Mouse (Mus musculus): Measurements from ENCODE around the gene Arid5b.

Arid5b gene

DNA sequence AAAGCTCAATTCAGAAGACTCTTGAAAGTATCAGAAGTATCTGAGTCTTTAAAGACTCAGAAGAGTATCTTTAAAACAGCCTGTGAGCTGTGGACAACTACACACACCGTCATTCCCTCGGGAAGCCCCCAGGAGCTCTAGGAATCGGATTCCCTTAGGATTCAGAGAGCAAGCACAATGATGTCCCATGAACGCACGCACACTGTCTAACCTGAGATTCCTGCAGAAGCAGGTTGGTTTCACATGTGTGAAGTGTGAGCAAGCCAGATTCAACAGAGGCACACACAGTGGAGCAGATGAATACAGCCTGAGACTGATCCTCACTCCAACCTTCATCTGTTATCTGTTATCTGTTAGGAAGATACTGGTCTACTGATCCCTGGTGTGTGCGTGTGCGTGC is 97.8 kb downstream of the Arid5b start:
- no peak for DNase-seq (ENCODE audit: low read depth, low spot score)
- H3K27me3 ChIP-seq (ENCODE audit: control insufficient read depth, insufficient read depth, low read length, poor library complexity, severe bottlenecking) = no peaks in the 10 kb centered on the region
- peaks cover 4% of the 10 kb centered on the region; the same call in 1 of the 2 replicates for H3K36me3 ChIP-seq (ENCODE audit: control insufficient read depth, insufficient read depth, low read length, poor library complexity, severe bottlenecking)

GRCm38 (mm10) chr10:68180151-68180550 is 98.4 kb downstream of the Arid5b start:
- no peak for DNase-seq (ENCODE audit: low read depth, low spot score)

DNA sequence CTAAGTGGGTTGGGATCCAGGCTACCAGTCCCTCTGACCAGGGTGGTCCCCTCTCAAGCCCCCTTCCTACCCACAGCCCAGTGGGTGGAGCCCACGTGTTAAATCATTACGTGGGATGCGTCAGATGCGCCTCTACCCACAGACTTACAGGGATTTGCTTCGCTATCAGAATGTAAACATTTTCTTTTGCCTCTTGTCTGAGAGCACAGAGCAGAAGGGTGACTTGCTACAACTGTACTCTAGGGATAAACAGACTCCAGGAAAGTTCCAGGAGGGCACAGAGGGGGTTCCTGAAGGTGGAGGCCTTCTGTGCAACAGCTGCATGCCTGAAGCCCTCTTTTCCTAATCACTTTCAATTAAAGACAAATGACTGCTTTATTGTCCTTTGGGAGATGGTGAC is 98.8 kb downstream of the Arid5b start:
- no peak for DNase-seq (ENCODE audit: low read depth, low spot score)

More at GRCm38 (mm10) chr10:68180151-68180550, 98.4 kb downstream of the Arid5b start:
- H3K36me3 ChIP-seq (ENCODE audit: control insufficient read depth, insufficient read depth, low read length, poor library complexity, severe bottlenecking) = peaks cover 4% of the 10 kb centered on the region; the same call in 1 of the 2 replicates
- no peaks in the 10 kb centered on the region for H3K27me3 ChIP-seq (ENCODE audit: control insufficient read depth, insufficient read depth, low read length, poor library complexity, severe bottlenecking)

GRCm38 (mm10) chr10:68179339-68179738 is 99.2 kb downstream of the Arid5b start:
- peaks cover 4% of the 10 kb centered on the region; the same call in 1 of the 2 replicates for H3K36me3 ChIP-seq (ENCODE audit: control insufficient read depth, insufficient read depth, low read length, poor library complexity, severe bottlenecking)
- H3K27me3 ChIP-seq (ENCODE audit: control insufficient read depth, insufficient read depth, low read length, poor library complexity, severe bottlenecking) = no peaks in the 10 kb centered on the region
- DNase-seq (ENCODE audit: low read depth, low spot score) = no peak

More for the DNA sequence above, 98.8 kb downstream of the Arid5b start:
- Histone ChIP-seq H3K36me3 (ENCODE audit: control insufficient read depth, insufficient read depth, low read length, poor library complexity, severe bottlenecking) (peaks cover 4% of the 10 kb centered on the region; the same call in 1 of the 2 replicates), H3K27me3 (ENCODE audit: control insufficient read depth, insufficient read depth, low read length, poor library complexity, severe bottlenecking) (no peaks in the 10 kb centered on the region)

DNA sequence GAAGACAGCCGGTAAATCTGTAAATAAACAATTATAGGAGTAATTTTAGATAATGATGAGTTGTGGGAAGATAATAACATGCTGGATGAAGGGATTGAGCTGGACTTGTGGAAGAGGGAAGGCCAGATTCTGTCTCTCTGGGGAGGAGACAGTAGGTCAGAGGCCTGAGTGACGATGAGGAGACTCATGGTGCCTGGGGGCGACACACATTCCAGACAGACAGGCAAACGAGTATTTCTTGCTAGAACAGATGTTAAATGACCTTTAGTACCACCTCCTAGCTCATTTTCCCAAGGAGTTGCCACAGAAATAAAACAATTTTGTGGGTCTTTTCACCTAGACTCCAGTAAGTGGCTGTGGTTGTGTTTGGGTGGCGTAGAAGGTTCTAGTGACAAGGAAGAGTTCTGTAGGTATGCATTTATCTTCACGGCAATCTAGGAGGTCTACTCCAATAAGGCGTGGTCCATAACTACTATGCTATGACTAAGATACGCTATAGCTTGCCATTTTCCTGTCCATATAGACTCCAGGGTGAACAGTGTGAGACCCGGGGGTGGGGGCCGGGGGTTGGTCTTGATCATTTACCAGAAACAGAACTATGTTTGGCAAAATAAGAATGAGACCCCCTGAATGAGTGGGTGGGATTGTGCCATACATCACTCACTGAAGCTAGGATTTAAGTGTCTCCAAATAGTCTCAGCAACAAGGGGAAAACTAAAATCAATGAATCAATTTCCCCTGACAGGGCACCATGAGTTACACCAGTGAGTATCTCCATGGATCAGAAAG is 100.6 kb downstream of the Arid5b start:
- H3K27me3 ChIP-seq (ENCODE audit: control insufficient read depth, insufficient read depth, low read length, poor library complexity, severe bottlenecking) = no peaks in the 10 kb centered on the region
- peaks cover 3% of the 10 kb centered on the region; the same call in 1 of the 2 replicates for H3K36me3 ChIP-seq (ENCODE audit: control insufficient read depth, insufficient read depth, low read length, poor library complexity, severe bottlenecking)
- no peak for DNase-seq (ENCODE audit: low read depth, low spot score)

DNA sequence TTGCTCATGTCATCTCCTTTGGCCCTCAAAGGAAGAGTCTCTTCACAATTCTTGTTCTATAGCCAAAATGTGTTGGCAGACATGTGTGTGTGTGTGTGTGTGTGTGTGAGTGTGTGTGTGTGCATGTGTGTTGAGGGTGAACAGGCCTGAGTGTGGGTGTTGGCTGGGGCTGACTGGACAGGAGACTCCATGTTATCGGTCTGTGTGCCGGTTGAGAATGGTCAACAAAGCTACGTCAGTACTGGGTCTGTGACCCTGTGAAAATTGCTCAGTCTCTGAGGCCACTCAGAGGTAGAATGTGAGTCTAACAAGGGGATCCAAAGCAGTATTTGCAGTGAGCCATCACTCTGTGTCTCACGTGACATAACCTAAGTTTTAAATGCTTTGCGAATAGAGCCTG is 102.7 kb downstream of the Arid5b start:
- no peak for DNase-seq (ENCODE audit: low read depth, low spot score)
- Histone ChIP-seq H3K36me3 (ENCODE audit: control insufficient read depth, insufficient read depth, low read length, poor library complexity, severe bottlenecking) (peaks cover 3% of the 10 kb centered on the region; the same call in 1 of the 2 replicates), H3K27me3 (ENCODE audit: control insufficient read depth, insufficient read depth, low read length, poor library complexity, severe bottlenecking) (no peaks in the 10 kb centered on the region)

- no peak for DNase-seq (ENCODE audit: low read depth, low spot score)
- Histone ChIP-seq H3K27me3 (ENCODE audit: control insufficient read depth, insufficient read depth, low read length, poor library complexity, severe bottlenecking) (no peaks in the 10 kb centered on the region), H3K36me3 (ENCODE audit: control insufficient read depth, insufficient read depth, low read length, poor library complexity, severe bottlenecking) (no peaks in the 10 kb centered on the region; the same call in 1 of the 2 replicates)
These were observed 104.9 kb downstream of the Arid5b start for GRCm38 (mm10) chr10:68173634-68174033.

DNA sequence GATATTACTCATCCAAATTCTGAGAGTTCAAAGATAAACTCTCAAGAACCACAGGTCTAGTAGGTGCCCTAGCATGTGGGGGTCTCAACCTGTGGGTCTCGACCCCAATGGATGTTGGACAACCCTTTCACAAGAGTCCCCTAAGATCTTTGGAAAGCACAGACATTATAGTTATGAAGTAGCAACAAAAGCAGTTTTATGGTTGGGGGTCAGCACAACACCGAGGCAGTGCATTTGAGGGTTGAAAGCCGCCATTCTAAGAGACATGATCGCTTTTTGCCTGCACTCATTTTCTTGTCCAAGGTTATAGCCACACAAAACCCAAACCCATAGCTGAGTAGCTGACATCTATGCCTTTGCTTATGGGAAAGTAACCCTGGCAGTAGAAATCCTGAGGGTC is 105.6 kb downstream of the Arid5b start:
- H3K27me3 ChIP-seq (ENCODE audit: control insufficient read depth, insufficient read depth, low read length, poor library complexity, severe bottlenecking) = no peaks in the 10 kb centered on the region
- no peak for DNase-seq (ENCODE audit: low read depth, low spot score)
- no peaks in the 10 kb centered on the region; the same call in 1 of the 2 replicates for H3K36me3 ChIP-seq (ENCODE audit: control insufficient read depth, insufficient read depth, low read length, poor library complexity, severe bottlenecking)

GRCm38 (mm10) chr10:68171974-68172373 is 106.6 kb downstream of the Arid5b start:
- Histone ChIP-seq H3K36me3 (ENCODE audit: control insufficient read depth, insufficient read depth, low read length, poor library complexity, severe bottlenecking) (no peaks in the 10 kb centered on the region), H3K27me3 (ENCODE audit: control insufficient read depth, insufficient read depth, low read length, poor library complexity, severe bottlenecking) (no peaks in the 10 kb centered on the region)
- peak; percentile 30 for DNase-seq (ENCODE audit: low read depth, low spot score)

DNA sequence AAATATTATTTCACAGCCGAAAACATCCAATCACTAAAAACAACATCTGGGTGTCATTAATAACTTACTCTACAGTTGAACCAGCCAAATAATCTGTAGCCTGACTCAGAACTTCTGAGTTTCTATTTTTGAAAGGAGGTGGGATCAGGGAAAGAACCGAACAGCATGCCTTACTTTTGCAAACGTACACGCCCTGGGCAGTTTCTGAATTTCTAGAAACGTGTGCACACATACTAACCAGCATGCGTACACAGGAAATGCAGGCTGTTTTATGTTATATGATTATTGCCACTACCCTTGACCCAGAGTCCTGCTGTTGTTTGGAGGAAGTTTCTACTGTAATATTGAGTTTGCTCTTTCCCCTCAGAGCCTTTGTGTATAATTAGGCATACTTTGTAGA is 109.9 kb downstream of the Arid5b start:
- no peak for DNase-seq (ENCODE audit: low read depth, low spot score)
- no peaks in the 10 kb centered on the region for H3K27me3 ChIP-seq (ENCODE audit: control insufficient read depth, insufficient read depth, low read length, poor library complexity, severe bottlenecking)
- H3K36me3 ChIP-seq (ENCODE audit: control insufficient read depth, insufficient read depth, low read length, poor library complexity, severe bottlenecking) = no peaks in the 10 kb centered on the region

DNA sequence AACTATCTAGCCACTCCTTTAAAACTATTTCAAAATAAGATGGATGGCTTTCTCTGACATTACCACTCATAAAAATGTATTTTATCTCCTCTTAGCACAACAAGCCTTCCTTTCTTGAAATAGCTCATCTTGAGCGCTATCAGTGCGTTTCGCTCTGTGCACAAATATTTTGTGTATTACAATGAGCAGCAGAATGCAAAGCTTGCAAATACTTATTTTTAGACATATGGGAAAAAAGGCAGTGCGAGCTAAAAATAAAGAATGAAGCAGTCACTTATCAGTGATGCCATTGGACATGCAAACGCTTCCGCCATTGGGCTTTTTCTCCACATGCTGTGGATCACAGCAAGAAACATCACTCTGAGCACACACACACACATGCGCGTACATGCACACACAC is 110.4 kb downstream of the Arid5b start:
- no peaks in the 10 kb centered on the region; the same call in 1 of the 2 replicates for H3K36me3 ChIP-seq (ENCODE audit: control insufficient read depth, insufficient read depth, low read length, poor library complexity, severe bottlenecking)
- no peaks in the 10 kb centered on the region for H3K27me3 ChIP-seq (ENCODE audit: control insufficient read depth, insufficient read depth, low read length, poor library complexity, severe bottlenecking)

GRCm38 (mm10) chr10:68167118-68167517 is 111.4 kb downstream of the Arid5b start:
- DNase-seq (ENCODE audit: low read depth, low spot score) = no peak
- H3K36me3 ChIP-seq (ENCODE audit: control insufficient read depth, insufficient read depth, low read length, poor library complexity, severe bottlenecking) = no peaks in the 10 kb centered on the region; the same call in 1 of the 2 replicates
- no peaks in the 10 kb centered on the region for H3K27me3 ChIP-seq (ENCODE audit: control insufficient read depth, insufficient read depth, low read length, poor library complexity, severe bottlenecking)

More for the DNA sequence above, 110.4 kb downstream of the Arid5b start:
- DNase-seq (ENCODE audit: low read depth, low spot score) = no peak

- Histone ChIP-seq H3K36me3 (ENCODE audit: control insufficient read depth, insufficient read depth, low read length, poor library complexity, severe bottlenecking) (no peaks in the 10 kb centered on the region; the same call in 1 of the 2 replicates), H3K27me3 (ENCODE audit: control insufficient read depth, insufficient read depth, low read length, poor library complexity, severe bottlenecking) (no peaks in the 10 kb centered on the region)
- peak; percentile 17 for DNase-seq (ENCODE audit: low read depth, low spot score)
These were observed 111.8 kb downstream of the Arid5b start for GRCm38 (mm10) chr10:68166695-68167086.

DNA sequence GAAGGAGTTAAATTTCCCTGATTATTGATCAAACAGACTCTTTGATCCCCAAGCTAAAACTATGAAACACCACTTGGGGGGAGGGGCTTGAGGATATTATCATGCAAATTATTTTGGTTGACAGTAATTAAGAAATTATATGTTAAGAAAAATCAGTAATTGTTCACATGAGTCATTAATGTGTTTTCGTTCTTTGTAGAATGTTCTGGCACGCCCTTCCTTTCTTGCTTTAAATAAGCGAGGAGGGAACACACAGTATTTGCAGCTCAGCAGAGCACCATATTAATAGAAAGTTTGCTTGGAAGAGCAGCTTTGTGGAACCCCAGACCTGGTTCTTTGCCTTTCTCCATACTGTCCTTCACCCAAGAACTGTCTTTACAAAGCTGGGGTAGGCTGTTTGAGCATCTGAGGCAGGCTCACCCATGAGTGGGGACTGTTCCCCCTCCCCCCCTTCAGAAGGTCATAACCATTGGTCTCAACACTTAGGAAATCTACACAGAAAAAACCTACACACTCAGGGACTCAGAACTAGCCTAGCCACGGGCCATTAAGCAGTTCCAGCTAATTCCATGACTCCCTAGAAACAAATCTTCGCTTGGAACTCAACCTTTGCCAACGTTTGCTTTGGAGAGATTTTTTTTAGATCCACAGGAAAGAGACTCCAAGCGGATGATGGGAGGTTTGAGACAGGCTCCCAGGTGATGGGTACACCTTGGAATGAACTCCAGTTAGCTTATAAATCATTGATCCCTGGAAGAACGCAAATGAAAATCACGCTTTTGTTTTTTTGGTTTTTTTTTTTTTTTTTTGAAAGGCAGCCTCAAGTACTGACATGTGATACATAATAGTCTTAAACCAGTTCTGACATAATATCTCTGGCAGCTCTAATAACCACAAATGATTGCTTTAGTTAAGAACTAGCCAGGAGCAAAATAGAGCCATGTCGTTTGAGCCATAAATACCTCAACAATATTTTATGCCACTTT is 112.5 kb downstream of the Arid5b start:
- Histone ChIP-seq H3K27me3 (ENCODE audit: control insufficient read depth, insufficient read depth, low read length, poor library complexity, severe bottlenecking) (no peaks in the 10 kb centered on the region), H3K36me3 (ENCODE audit: control insufficient read depth, insufficient read depth, low read length, poor library complexity, severe bottlenecking) (no peaks in the 10 kb centered on the region; the same call in 1 of the 2 replicates)
- DNase-seq (ENCODE audit: low read depth, low spot score) = peak; percentile 11
